Mouse (Mus musculus) mouse embryonic stem cell (cell line): ENCODE results near the gene Eya4.

Experiments
- in situ Hi-C, 2 experiments: fragments of 300-500 bp; cut with MboI; formaldehyde crosslinking; loops; 1 replicate in 1 of 2; 3 replicates in 1 of 2; pipeline ENCODE4 v1.14.3; 2019 to 2020; ENCODE audit warnings: low sequenced_read_pairs in 2 of 2, low pct_unique_long_range_greater_than_20kb in 1 of 2, mixed read lengths in 1 of 2; ENCODE audit not compliant: unreplicated experiment in 1 of 2

Gene Eya4

GRCm38 (mm10) chr10:23350011-23350911 is at the start of gene Eya4:
Gene Eya4 (minus strand): TSS chr10:23350786.
- in situ Hi-C loops = no loop called here

- in situ Hi-C loops = no loop called here
Observed at GRCm38 (mm10) chr10:23395399-23395798, 44.8 kb upstream of the Eya4 start.

- in situ Hi-C loops = no loop called here
Observed at GRCm38 (mm10) chr10:23394556-23395245, 44.1 kb upstream of the Eya4 start.

- in situ Hi-C loops = no loop called here
Observed at GRCm38 (mm10) chr10:23394152-23394551, 43.6 kb upstream of the Eya4 start.

GRCm38 (mm10) chr10:23363866-23364265 is 13.3 kb upstream of the Eya4 start:
- in situ Hi-C loops = no loop called here

GRCm38 (mm10) chr10:23349392-23350010 is 1.1 kb downstream of the Eya4 start:
- in situ Hi-C loops = no loop called here

- in situ Hi-C loops = no loop called here
Observed at GRCm38 (mm10) chr10:23348893-23349391, 1.6 kb downstream of the Eya4 start.

- in situ Hi-C loops = no loop called here
Observed at GRCm38 (mm10) chr10:23348101-23348892, 2.3 kb downstream of the Eya4 start.

- in situ Hi-C loops = no loop called here
Observed at GRCm38 (mm10) chr10:23337250-23337649, 13.3 kb downstream of the Eya4 start.

GRCm38 (mm10) chr10:23332768-23333167 is 17.8 kb downstream of the Eya4 start:
- in situ Hi-C loops = no loop called here

GRCm38 (mm10) chr10:23327651-23328050 is 22.9 kb downstream of the Eya4 start:
- in situ Hi-C loops = no loop called here

- in situ Hi-C loops = no loop called here
Observed at GRCm38 (mm10) chr10:23322275-23322674, 28.3 kb downstream of the Eya4 start.

- in situ Hi-C loops = no loop called here
Observed at GRCm38 (mm10) chr10:23295616-23296015, 55.0 kb downstream of the Eya4 start.

- in situ Hi-C loops = no loop called here
Observed at GRCm38 (mm10) chr10:23292495-23292894, 58.1 kb downstream of the Eya4 start.

GRCm38 (mm10) chr10:23277371-23277770 is 73.2 kb downstream of the Eya4 start:
- in situ Hi-C loops = no loop called here

GRCm38 (mm10) chr10:23271050-23271621 is 79.5 kb downstream of the Eya4 start:
- in situ Hi-C loops = no loop called here

- in situ Hi-C loops = no loop called here
Observed at GRCm38 (mm10) chr10:23270502-23270901, 80.1 kb downstream of the Eya4 start.

- in situ Hi-C loops = no loop called here
Observed at GRCm38 (mm10) chr10:23252180-23252579, 98.4 kb downstream of the Eya4 start.
